Mouse (Mus musculus): ENCODE measurements around the gene Car15. TPM values are rescaled to one million over a fixed set of nuclear protein-coding genes. Genes with fewer than 3 reads are reported as not detected.

Gene Car15
- total and polyA plus RNA-seq, 2 experiments: 1.0 to 3.7 TPM

DNA sequence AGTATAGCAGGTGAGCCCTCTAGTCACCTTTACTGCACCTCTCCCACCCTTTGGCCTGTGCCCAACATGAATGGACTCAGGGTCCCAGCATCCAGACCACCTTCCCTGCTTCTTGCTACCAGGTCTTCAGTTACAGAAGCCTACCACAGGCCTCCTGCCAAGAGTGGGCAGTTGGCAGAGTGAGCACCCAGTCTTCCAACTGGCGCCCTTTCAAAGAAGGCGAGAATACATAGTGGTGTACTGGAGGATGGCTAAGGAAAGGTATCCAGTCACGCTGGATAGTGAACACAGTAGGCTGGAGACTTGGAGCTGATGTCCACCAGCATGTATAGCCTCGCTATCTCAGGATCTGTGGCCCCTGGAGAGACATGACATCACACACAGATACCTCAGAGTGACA lies 44.1 kb downstream of the Car15 start:
- TF ChIP-seq CTCF (IDR thresholded peaks at IDR 0.05; ENCODE audit: low read depth, low read length) (no peak), POLR2A (IDR thresholded peaks at IDR 0.05; ENCODE audit: extremely low read depth, insufficient read depth, low read length) (no peak)
- Histone ChIP-seq H3K79me2 (ENCODE audit: control insufficient read depth, insufficient read depth, low read length) (no peaks in the 10 kb centered on the region), H3K36me3 (ENCODE audit: control insufficient read depth, insufficient read depth, low read length) (peaks cover 19% of the 10 kb centered on the region), H3K4me3 (ENCODE audit: insufficient read depth, low read depth, low read length) (no peak overlapping the region), H3K27me3 (ENCODE audit: control insufficient read depth, insufficient read depth, low read length) (peaks cover 17% of the 10 kb centered on the region; the same call in 1 of the 2 replicates), H3K27ac (replicated peaks; ENCODE audit: insufficient read depth, low read depth, low read length) (no peak overlapping the region), H3K4me1 (ENCODE audit: control insufficient read depth, insufficient read depth, low read length) (no peaks in the 10 kb centered on the region), H3K9ac (ENCODE audit: low read depth, low read length) (no peak overlapping the region)
- no peak for DNase-seq (ENCODE audit: extremely low read depth, low read depth, low spot score)
- WGBS: 97% methylated on average over 4 of the region's 4 CpGs

DNA sequence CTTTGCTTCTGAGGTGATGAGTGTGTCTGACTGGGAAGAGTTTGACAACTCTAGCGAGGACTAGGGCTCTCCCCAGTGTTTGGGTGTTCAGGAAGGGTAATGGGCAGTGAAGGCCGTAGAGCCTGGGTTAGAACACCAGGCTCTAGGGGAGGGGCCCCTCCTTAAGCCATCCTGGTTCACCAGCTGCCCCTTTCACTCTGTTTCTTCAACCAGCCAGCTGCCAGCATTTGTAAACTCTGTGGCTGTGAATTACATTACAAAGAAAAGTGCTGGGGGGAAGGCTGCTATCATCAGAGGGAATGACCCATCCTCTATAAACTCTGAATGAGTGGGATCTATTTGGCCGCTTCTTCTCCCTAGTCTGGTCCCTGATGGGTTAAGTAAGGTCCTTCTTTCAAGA lies 45.4 kb downstream of the Car15 start:
- H3K4me1 ChIP-seq (ENCODE audit: control insufficient read depth, insufficient read depth, low read length): no peaks in the 10 kb centered on the region
- H3K36me3 ChIP-seq (ENCODE audit: control insufficient read depth, insufficient read depth, low read length): peaks cover 28% of the 10 kb centered on the region
- peaks cover 8% of the 10 kb centered on the region; the same call in 1 of the 2 replicates for H3K27me3 ChIP-seq (ENCODE audit: control insufficient read depth, insufficient read depth, low read length)
- no peaks in the 10 kb centered on the region for H3K79me2 ChIP-seq (ENCODE audit: control insufficient read depth, insufficient read depth, low read length)
- TF ChIP-seq CTCF (IDR thresholded peaks at IDR 0.05; ENCODE audit: low read depth, low read length) (no peak), POLR2A (IDR thresholded peaks at IDR 0.05; ENCODE audit: extremely low read depth, insufficient read depth, low read length) (no peak)
- no peak overlapping the region for H3K4me3 ChIP-seq (ENCODE audit: insufficient read depth, low read depth, low read length)
- no peak overlapping the region for H3K27ac ChIP-seq (replicated peaks; ENCODE audit: insufficient read depth, low read depth, low read length)
- no peak overlapping the region for H3K9ac ChIP-seq (ENCODE audit: low read depth, low read length)
- 92% methylated on average over 3 of the region's 3 CpGs for WGBS
- no peak for DNase-seq (ENCODE audit: extremely low read depth, low read depth, low spot score)

DNA sequence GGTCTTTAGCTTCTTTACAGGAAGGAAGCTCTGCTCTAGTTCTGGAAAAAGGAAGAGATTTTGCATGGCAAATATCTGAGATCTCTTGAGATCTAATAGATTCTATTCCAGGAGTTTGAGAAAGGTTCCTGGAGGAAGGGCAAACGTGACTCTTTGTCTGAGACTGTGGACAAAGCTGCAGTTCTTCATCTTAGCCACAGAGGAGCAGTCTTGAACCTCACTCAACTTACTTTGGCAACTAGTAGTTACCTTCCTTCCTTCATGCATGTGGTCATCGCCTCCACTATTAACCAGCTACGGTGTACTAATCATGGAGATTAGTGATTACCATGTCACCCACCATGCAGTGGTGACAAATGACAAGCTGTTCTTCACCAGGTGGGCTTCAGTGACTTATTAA lies 52.8 kb downstream of the Car15 start:
- WGBS: 82% methylated on average over 3 of the region's 3 CpGs
- Histone ChIP-seq H3K36me3 (ENCODE audit: control insufficient read depth, insufficient read depth, low read length) (peaks cover 33% of the 10 kb centered on the region), H3K27me3 (ENCODE audit: control insufficient read depth, insufficient read depth, low read length) (no peaks in the 10 kb centered on the region), H3K4me3 (ENCODE audit: insufficient read depth, low read depth, low read length) (no peak overlapping the region), H3K27ac (replicated peaks; ENCODE audit: insufficient read depth, low read depth, low read length) (no peak overlapping the region), H3K9ac (ENCODE audit: low read depth, low read length) (no peak overlapping the region), H3K79me2 (ENCODE audit: control insufficient read depth, insufficient read depth, low read length) (no peaks in the 10 kb centered on the region), H3K4me1 (ENCODE audit: control insufficient read depth, insufficient read depth, low read length) (no peaks in the 10 kb centered on the region)
- TF ChIP-seq POLR2A (IDR thresholded peaks at IDR 0.05; ENCODE audit: extremely low read depth, insufficient read depth, low read length) (no peak), CTCF (IDR thresholded peaks at IDR 0.05; ENCODE audit: low read depth, low read length) (no peak)
- DNase-seq (ENCODE audit: extremely low read depth, low read depth, low spot score): no peak

Other genes with a start within 250 kb of the Car15 start
- gene Smpd4, start 219.0 kb downstream of the Car15 start, total RNA-seq (2014; rRNA removed): 3.6 and 6.0 TPM in 2 replicates
- 15.2 and 26.9 TPM in 2 replicates for gene Smpd4, start 219.0 kb downstream of the Car15 start, polyA plus RNA-seq (2012; rRNA removed)
- not detected in 2 replicates for gene Ccdc74a, start 191.9 kb downstream of the Car15 start, total RNA-seq (2014; rRNA removed)
- not detected in 2 replicates for gene Ccdc74a, start 191.9 kb downstream of the Car15 start, polyA plus RNA-seq (2012; rRNA removed)
- 14.8 and 23.4 TPM in 2 replicates for gene Med15, start 105.5 kb downstream of the Car15 start, total RNA-seq (2014; rRNA removed)
- 32.6 and 49.7 TPM in 2 replicates for gene Med15, start 105.5 kb downstream of the Car15 start, polyA plus RNA-seq (2012; rRNA removed)
- 9.7 and 10.2 TPM in 2 replicates for gene Klhl22, start 78.7 kb downstream of the Car15 start, total RNA-seq (2014; rRNA removed)
- 25.5 and 28.2 TPM in 2 replicates for gene Klhl22, start 78.7 kb downstream of the Car15 start, polyA plus RNA-seq (2012; rRNA removed)
- 1.8 and 2.3 TPM in 2 replicates for gene Scarf2, start 41.1 kb downstream of the Car15 start, total RNA-seq (2014; rRNA removed)
- gene Scarf2, start 41.1 kb downstream of the Car15 start, polyA plus RNA-seq (2012; rRNA removed): 6.2 and 7.7 TPM in 2 replicates
- gene B830017H08Rik, start 5.2 kb downstream of the Car15 start, total RNA-seq (2014; rRNA removed): not detected in 2 replicates
- gene B830017H08Rik, start 5.2 kb downstream of the Car15 start, polyA plus RNA-seq (2012; rRNA removed): not detected in 2 replicates
- gene Gm20518, start 53.3 kb upstream of the Car15 start, total RNA-seq (2014; rRNA removed): 0.07 and 0.09 TPM in 2 replicates
- gene Gm20518, start 53.3 kb upstream of the Car15 start, polyA plus RNA-seq (2012; rRNA removed): 0.17 and 0.34 TPM in 2 replicates
- 0.09 and 0.20 TPM in 2 replicates for gene Tssk1, start 55.9 kb upstream of the Car15 start, total RNA-seq (2014; rRNA removed)
- gene Tssk1, start 55.9 kb upstream of the Car15 start, polyA plus RNA-seq (2012; rRNA removed): 0.04 and 0.06 TPM in 2 replicates
- gene Dgcr2, start 60.2 kb upstream of the Car15 start, total RNA-seq (2014; rRNA removed): 31.6 and 44.7 TPM in 2 replicates
- gene Dgcr2, start 60.2 kb upstream of the Car15 start, polyA plus RNA-seq (2012; rRNA removed): 82.2 and 97.1 TPM in 2 replicates
- gene Tssk2, start 60.3 kb upstream of the Car15 start, total RNA-seq (2014; rRNA removed): not detected in 2 replicates
- gene Tssk2, start 60.3 kb upstream of the Car15 start, polyA plus RNA-seq (2012; rRNA removed): not detected in 2 replicates
- gene Ess2, start 73.0 kb upstream of the Car15 start, total RNA-seq (2014; rRNA removed): 3.4 and 3.9 TPM in 2 replicates
- 6.0 and 8.7 TPM in 2 replicates for gene Ess2, start 73.0 kb upstream of the Car15 start, polyA plus RNA-seq (2012; rRNA removed)
- gene Gsc2, start 76.7 kb upstream of the Car15 start, total RNA-seq (2014; rRNA removed): not detected in 2 replicates
- not detected in 2 replicates for gene Gsc2, start 76.7 kb upstream of the Car15 start, polyA plus RNA-seq (2012; rRNA removed)
- 164 and 194 TPM in 2 replicates for gene Slc25a1, start 89.9 kb upstream of the Car15 start, total RNA-seq (2014; rRNA removed)
- gene Slc25a1, start 89.9 kb upstream of the Car15 start, polyA plus RNA-seq (2012; rRNA removed): 364 and 373 TPM in 2 replicates
- gene Vpreb2, start 142.1 kb upstream of the Car15 start, total RNA-seq (2014; rRNA removed): not detected in 2 replicates
- gene Vpreb2, start 142.1 kb upstream of the Car15 start, polyA plus RNA-seq (2012; rRNA removed): not detected in 2 replicates
- 45.3 and 45.9 TPM in 2 replicates for gene Dgcr6, start 214.5 kb upstream of the Car15 start, total RNA-seq (2014; rRNA removed)
- gene Dgcr6, start 214.5 kb upstream of the Car15 start, polyA plus RNA-seq (2012; rRNA removed): 103 and 121 TPM in 2 replicates

All from liver, adult 2 months (tissue).